In genomic region chr4:118988535-118988934, GRCm38 (mm10) we compare ENCODE assay signal across 8 mouse cellular contexts. TPM values are rescaled to one million over a fixed set of nuclear protein-coding genes. Genes with fewer than 3 reads are reported as not detected.
A peak's percentile ranks its signal among the peaks of the same experiment; 100 is the strongest.
DNase-seq lines count a peak whose midpoint lies in the region; ATAC-seq and TF ChIP-seq lines count a peak whose summit lies in the region.
"Had no signal": no experiment of that assay in that cellular context is flagged by ENCODE, and none has a peak within 500 bp of the region (broad histone marks: within the 10 kb centered on the region; RNA-seq: fewer than 3 reads in every experiment).

No protein-coding gene starts in this region.

- H3K27ac ChIP-seq in hindbrain, embryonic 11.5 days (ENCODE audit: low read depth, low read length) = no peak overlapping the region
- H3K27ac ChIP-seq in hindbrain, embryonic 13.5 days = no peak overlapping the region
- H3K27ac ChIP-seq in ES-E14 (ENCODE audit: insufficient read depth, low read depth, low read length, poor library complexity, severe bottlenecking) = no peak overlapping the region
- no peak overlapping the region for H3K27ac ChIP-seq in lung, postnatal 0 days (ENCODE audit: low read length)

- H3K4me1 ChIP-seq in hindbrain, embryonic 11.5 days (replicated peaks; ENCODE audit: control insufficient read depth, insufficient read depth, low read length) = no peaks in the 10 kb centered on the region
- H3K4me1 ChIP-seq in hindbrain, embryonic 13.5 days (replicated peaks) = no peaks in the 10 kb centered on the region
- peaks cover 0 to 5% of the 10 kb centered on the region in 2 experiments; a peak in 1 of 4 replicates for H3K4me1 ChIP-seq in ES-E14 (ENCODE audit: control insufficient read depth in 2 of 2, insufficient read depth in 2 of 2, low read length in 2 of 2, poor library complexity in 1 of 2)
- no peaks in the 10 kb centered on the region for H3K4me1 ChIP-seq in lung, postnatal 0 days (ENCODE audit: insufficient read depth, low read depth, low read length)

- WGBS in hindbrain, embryonic 11.5 days = 5% methylated on average over 3 of the region's 3 CpGs
- WGBS in hindbrain, embryonic 13.5 days = 8% methylated on average over 3 of the region's 3 CpGs
- WGBS in lung, postnatal 0 days = 3% methylated on average over 3 of the region's 3 CpGs

- no peak overlapping the region for H3K4me3 ChIP-seq in hindbrain, embryonic 11.5 days (ENCODE audit: low read depth, low read length)
- no peak overlapping the region for H3K4me3 ChIP-seq in hindbrain, embryonic 13.5 days
- H3K4me3 ChIP-seq in ES-E14 (ENCODE audit: insufficient read depth in 1 of 2, low read depth in 1 of 2, low read length in 2 of 2, poor library complexity in 1 of 2, severe bottlenecking in 1 of 2) = no peak overlapping the region
- H3K4me3 ChIP-seq in lung, postnatal 0 days (ENCODE audit: low read depth, low read length) = no peak overlapping the region
- H3K4me3 ChIP-seq: erythroblast, embryonic 14.5 days had no signal

- in situ Hi-C loops in ES-E14 (cut with MboI; ENCODE audit: low sequenced_read_pairs in 2 of 2, unreplicated experiment in 2 of 2) = loop anchor here in 1 of 2 experiments (10.0 kb wide), 1 partner anchor 354 kb away; no protein-coding TSS in a partner anchor

- H3K36me3 ChIP-seq in hindbrain, embryonic 11.5 days (ENCODE audit: control insufficient read depth, insufficient read depth, low read length) = no peaks in the 10 kb centered on the region
- no peaks in the 10 kb centered on the region for H3K36me3 ChIP-seq in hindbrain, embryonic 13.5 days
- no peaks in the 10 kb centered on the region for H3K36me3 ChIP-seq in ES-E14 (ENCODE audit: control insufficient read depth, insufficient read depth, low read length, poor library complexity, severe bottlenecking)
- H3K36me3 ChIP-seq in lung, postnatal 0 days (ENCODE audit: insufficient read depth, low read length) = no peaks in the 10 kb centered on the region

- no peak overlapping the region for H3K9ac ChIP-seq in hindbrain, embryonic 11.5 days (ENCODE audit: low read depth, low read length)
- H3K9ac ChIP-seq in hindbrain, embryonic 13.5 days = no peak overlapping the region
- no peak overlapping the region for H3K9ac ChIP-seq in ES-E14 (ENCODE audit: insufficient read depth, low read depth, low read length, poor library complexity, severe bottlenecking)
- no peak overlapping the region for H3K9ac ChIP-seq in lung, postnatal 0 days (replicated peaks; ENCODE audit: low read depth)

- ATAC-seq in hindbrain, embryonic 11.5 days (ENCODE audit: low FRiP score) = no peak
- ATAC-seq in hindbrain, embryonic 13.5 days (ENCODE audit: low FRiP score) = no peak
- no peak for ATAC-seq in lung, postnatal 0 days
- no peak for ATAC-seq in erythroblast, adult 5-6 weeks (replicated peaks; ENCODE audit: low FRiP score, poor library complexity, severe bottlenecking)

- peak; percentile 45 for DNase-seq in hindbrain, embryonic 11.5 days (ENCODE audit: low spot score)
- DNase-seq in A20 (ENCODE audit: low read depth, low spot score) = peak; percentile 67
- DNase-seq in ES-E14 (ENCODE audit: low read depth, low spot score) = peak; percentile 75
- DNase-seq in frontal cortex, postnatal 25 days (ENCODE audit: low spot score in 2 of 2) = peak; percentile 8 to 32
- no peak for DNase-seq in lung, postnatal 0 days (ENCODE audit: low spot score)

- TF ChIP-seq EP300 in lung, postnatal 0 days (IDR thresholded peaks at IDR 0.05) = no peak

- H3K4me2 ChIP-seq in hindbrain, embryonic 11.5 days (replicated peaks; ENCODE audit: low read depth, low read length) = no peak overlapping the region
- H3K4me2 ChIP-seq in hindbrain, embryonic 13.5 days = no peak overlapping the region
- H3K4me2 ChIP-seq in lung, postnatal 0 days (replicated peaks; ENCODE audit: low read depth, low read length) = no peak overlapping the region

- no peaks in the 10 kb centered on the region for H3K27me3 ChIP-seq in hindbrain, embryonic 11.5 days (ENCODE audit: control insufficient read depth, insufficient read depth, low read length)
- no peaks in the 10 kb centered on the region for H3K27me3 ChIP-seq in hindbrain, embryonic 13.5 days
- H3K27me3 ChIP-seq in lung, postnatal 0 days (replicated peaks; ENCODE audit: insufficient read depth, low read length) = no peaks in the 10 kb centered on the region

- TF ChIP-seq CTCF in lung, postnatal 0 days (IDR thresholded peaks at IDR 0.05) = peak; percentile 72

- H3K9me3 ChIP-seq in hindbrain, embryonic 11.5 days (ENCODE audit: control insufficient read depth, low read length) = no peaks in the 10 kb centered on the region
- no peaks in the 10 kb centered on the region for H3K9me3 ChIP-seq in hindbrain, embryonic 13.5 days
- no peaks in the 10 kb centered on the region for H3K9me3 ChIP-seq in ES-E14 (ENCODE audit: control insufficient read depth, insufficient read depth, low read depth, low read length)
- no peaks in the 10 kb centered on the region for H3K9me3 ChIP-seq in lung, postnatal 0 days (ENCODE audit: low read length)

TF ChIP-seq in ES-E14, 5 proteins besides CTCF, POLR2A, EP300 and RAD21:
- TF ChIP-seq MAFK (IDR thresholded peaks at IDR 0.05; ENCODE audit: insufficient read depth, low read depth, low read length) = peak; percentile 87
- TF ChIP-seq ZNF384 (IDR thresholded peaks at IDR 0.05; ENCODE audit: low read depth, low read length) = no peak
- no peak for TF ChIP-seq CHD2 (IDR thresholded peaks at IDR 0.05; ENCODE audit: low read depth, low read length)
- no peak for TF ChIP-seq HCFC1 (IDR thresholded peaks at IDR 0.05; ENCODE audit: borderline replicate concordance, insufficient read depth, low read length)
- TF ChIP-seq ZC3H11A (IDR thresholded peaks at IDR 0.05; ENCODE audit: borderline replicate concordance, low read depth, low read length) = peak; percentile 99

RNA-seq across cellular contexts. Expression of gene Lao1, which starts 27.2 kb away (rescaled TPM):
- not detected in 2 replicates for polyA plus RNA-seq in hindbrain, embryonic 11.5 days (2014; fragmentation: Nextera tagmentation; extraction: Ambion mirVana)
- not detected in 2 replicates for polyA plus RNA-seq in hindbrain, embryonic 13.5 days (2015; fragmentation: Nextera tagmentation; extraction: Ambion mirVana)
- not detected in 2 replicates for total RNA-seq in ES-E14 (2012; rRNA removed)
- 0.99 TPM in 1 of 2 replicates, not detected in the other for polyA plus RNA-seq in lung, postnatal 0 days (2015; fragmentation: Nextera tagmentation; extraction: Ambion mirVana)
- total RNA-seq in erythroblast, adult 5-6 weeks (2015; ENCODE audit: low replicate concordance) = not detected in 2 replicates
- total RNA-seq in erythroblast, adult 5-6 weeks (2017; ENCODE audit: low replicate concordance) = not detected in 2 replicates
- polyA plus RNA-seq: erythroblast, embryonic 14.5 days had no signal

RNA-seq across cellular contexts. Expression of gene Olfr1328, which starts 50.1 kb away (rescaled TPM):
- polyA plus RNA-seq in hindbrain, embryonic 11.5 days (2014; fragmentation: Nextera tagmentation; extraction: Ambion mirVana) = 0.07 TPM in 1 of 2 replicates, not detected in the other
- not detected in 2 replicates for polyA plus RNA-seq in hindbrain, embryonic 13.5 days (2015; fragmentation: Nextera tagmentation; extraction: Ambion mirVana)
- total RNA-seq in ES-E14 (2012; rRNA removed) = 0.11 TPM in 1 of 2 replicates, not detected in the other
- not detected in 2 replicates for polyA plus RNA-seq in lung, postnatal 0 days (2015; fragmentation: Nextera tagmentation; extraction: Ambion mirVana)
- total RNA-seq in erythroblast, adult 5-6 weeks (2015; ENCODE audit: low replicate concordance) = not detected in 2 replicates
- not detected in 2 replicates for total RNA-seq in erythroblast, adult 5-6 weeks (2017; ENCODE audit: low replicate concordance)
- polyA plus RNA-seq: erythroblast, embryonic 14.5 days had no signal
